Mouse (Mus musculus) MEL (cell line): Measurements from ENCODE around the gene Sv2c. TPM values are rescaled to one million over a fixed set of nuclear protein-coding genes. Genes with fewer than 3 reads are reported as not detected.

Experiments
- DNase-seq: peaks from one replicate; pipeline ENCODE4 v3.0.0; 2011; ENCODE audit warnings: low read depth, low spot score
- H3K27ac ChIP-seq: 2 replicates; pipeline ENCODE4 v1.5.1; 2012; ENCODE audit warnings: low read depth, mild to moderate bottlenecking, control low read depth, low read length, moderate library complexity; ENCODE audit not compliant: control insufficient read depth
- H3K27me3 ChIP-seq, 2 experiments: fragments of 150-350 bp in 1 of 2; sonication (generic) in 1 of 2; 2 replicates each; pipeline ENCODE4 v1.6.1; 2012; ENCODE audit warnings: low read length in 2 of 2, mild to moderate bottlenecking in 2 of 2, improper control_type of control experiment in 1 of 2, moderate library complexity in 1 of 2; ENCODE audit not compliant: insufficient read depth in 2 of 2, control insufficient read depth in 1 of 2
- H3K36me3 ChIP-seq, 2 experiments: 2 replicates each; pipeline ENCODE4 v1.6.1; 2012 to 2014; ENCODE audit warnings: low read length in 2 of 2, improper control_type of control experiment in 1 of 2, inconsistent platforms in 1 of 2, mild to moderate bottlenecking in 1 of 2; ENCODE audit not compliant: insufficient read depth in 2 of 2, control insufficient read depth in 1 of 2
- H3K4me1 ChIP-seq, 2 experiments: fragments of 150-350 bp in 1 of 2; sonication (generic) in 1 of 2; 2 replicates each; pipeline ENCODE4 v1.6.1; 2012; ENCODE audit warnings: low read length in 2 of 2, improper control_type of control experiment in 1 of 2, mild to moderate bottlenecking in 1 of 2; ENCODE audit not compliant: insufficient read depth in 2 of 2, control insufficient read depth in 1 of 2
- H3K4me3 ChIP-seq, 2 experiments: fragments of 150-350 bp in 1 of 2; sonication (generic) in 1 of 2; 2 replicates each; pipeline ENCODE4 v1.5.1; 2012; ENCODE audit warnings: low read depth in 2 of 2, low read length in 2 of 2, mild to moderate bottlenecking in 2 of 2, moderate library complexity in 2 of 2, control low read depth in 1 of 2, improper control_type of control experiment in 1 of 2; ENCODE audit not compliant: control insufficient read depth in 1 of 2, insufficient read depth in 1 of 2
- H3K79me2 ChIP-seq: 2 replicates; pipeline ENCODE4 v1.6.1; 2012; ENCODE audit warnings: mild to moderate bottlenecking, low read length, moderate library complexity; ENCODE audit not compliant: control insufficient read depth, poor library complexity, insufficient read depth
- H3K9ac ChIP-seq: 2 replicates; pipeline ENCODE4 v1.6.1; 2012; ENCODE audit warnings: low read depth, mild to moderate bottlenecking, control low read depth, low read length, moderate library complexity; ENCODE audit not compliant: control insufficient read depth, poor library complexity, severe bottlenecking
- H3K9me3 ChIP-seq: fragments of 150-350 bp; sonication (generic); replicated peaks from 2 replicates; pipeline ENCODE4 v1.6.1; 2012; ENCODE audit warnings: mild to moderate bottlenecking, low read length, improper control_type of control experiment, moderate library complexity; ENCODE audit not compliant: insufficient read depth
- BHLHE40 ChIP-seq: IDR thresholded peaks from 2 replicates; pipeline ENCODE4 v1.6.1; 2012; ENCODE audit warnings: low read depth, mild to moderate bottlenecking, inconsistent platforms, low read length, improper control_type of control experiment, borderline replicate concordance
- ETS1 ChIP-seq: IDR thresholded peaks from 2 replicates; pipeline ENCODE4 v1.6.1; 2012; ENCODE audit warnings: low read depth, mild to moderate bottlenecking, inconsistent platforms, low read length, improper control_type of control experiment, moderate library complexity
- GABPA ChIP-seq: IDR thresholded peaks from 2 replicates; pipeline ENCODE4 v1.6.1; 2012; ENCODE audit warnings: low read depth, mild to moderate bottlenecking, inconsistent platforms, low read length, improper control_type of control experiment, moderate library complexity
- GATA1 ChIP-seq: IDR thresholded peaks from 2 replicates; pipeline ENCODE4 v1.6.1; 2011; ENCODE audit warnings: low read depth, low read length, improper control_type of control experiment
- HCFC1 ChIP-seq: IDR thresholded peaks from 2 replicates; pipeline ENCODE4 v1.6.1; 2012; ENCODE audit warnings: low read depth, mild to moderate bottlenecking, inconsistent platforms, low read length, improper control_type of control experiment, moderate library complexity
- KAT2A ChIP-seq: conservative IDR thresholded peaks from 2 replicates; pipeline ENCODE4 v1.6.1; 2012; ENCODE audit warnings: low read depth, low read length, improper control_type of control experiment, inconsistent platforms
- MAFK ChIP-seq: IDR thresholded peaks from 2 replicates; pipeline ENCODE4 v1.6.1; 2011; ENCODE audit warnings: low read depth, mild to moderate bottlenecking, low read length, improper control_type of control experiment, borderline replicate concordance
- MXI1 ChIP-seq: IDR thresholded peaks from 2 replicates; pipeline ENCODE4 v1.6.1; 2011; ENCODE audit warnings: mild to moderate bottlenecking, low read depth, low read length, improper control_type of control experiment
- POLR2AphosphoS5 ChIP-seq: IDR thresholded peaks from 2 replicates; pipeline ENCODE4 v1.6.1; 2012; ENCODE audit warnings: low read depth, borderline replicate concordance, mild to moderate bottlenecking, inconsistent platforms, low read length, moderate library complexity, mixed read lengths
- RAD21 ChIP-seq: IDR thresholded peaks from 2 replicates; pipeline ENCODE4 v1.6.1; 2011; ENCODE audit warnings: mild to moderate bottlenecking, low read depth, low read length, improper control_type of control experiment
- SIN3A ChIP-seq: IDR thresholded peaks from 2 replicates; pipeline ENCODE4 v1.6.1; 2012; ENCODE audit warnings: low read length, improper control_type of control experiment, inconsistent platforms
- TCF12 ChIP-seq: IDR thresholded peaks from 2 replicates; pipeline ENCODE4 v1.6.1; 2014; ENCODE audit warnings: low read depth, mild to moderate bottlenecking, inconsistent platforms, low read length, improper control_type of control experiment, moderate library complexity
- ZC3H11A ChIP-seq: IDR thresholded peaks from 2 replicates; pipeline ENCODE4 v1.6.1; 2012; ENCODE audit warnings: low read depth, mild to moderate bottlenecking, inconsistent platforms, low read length, improper control_type of control experiment
- ZMIZ1 ChIP-seq: IDR thresholded peaks from 2 replicates; pipeline ENCODE4 v1.6.1; 2012; ENCODE audit warnings: low read depth, mild to moderate bottlenecking, inconsistent platforms, low read length, improper control_type of control experiment, moderate library complexity
- polyA plus RNA-seq, 2 experiments: library from polyadenylated mRNA; stranded (reverse) in 1 of 2; unstranded in 1 of 2; fragments of >175 nt in 1 of 2; fragments of >200 nt in 1 of 2; gene quantifications; 2 replicates each; pipeline versions ENCODE4 v1.2.1 to v1.2.4; 2012; ENCODE audit warnings: low replicate concordance in 2 of 2, low read depth in 1 of 2; ENCODE audit not compliant: insufficient read length in 2 of 2, insufficient read depth in 1 of 2, missing spikeins in 1 of 2
- total RNA-seq: library from RNA; depleted of rRNA; stranded (reverse); fragments of 300-350 nt; gene quantifications from 2 replicates; pipeline ENCODE4 v1.2.3, GENCODE M21; 2012

Gene Sv2c
- total and polyA plus RNA-seq, 3 experiments, result 0.01 TPM; not detected in 2

DNA sequence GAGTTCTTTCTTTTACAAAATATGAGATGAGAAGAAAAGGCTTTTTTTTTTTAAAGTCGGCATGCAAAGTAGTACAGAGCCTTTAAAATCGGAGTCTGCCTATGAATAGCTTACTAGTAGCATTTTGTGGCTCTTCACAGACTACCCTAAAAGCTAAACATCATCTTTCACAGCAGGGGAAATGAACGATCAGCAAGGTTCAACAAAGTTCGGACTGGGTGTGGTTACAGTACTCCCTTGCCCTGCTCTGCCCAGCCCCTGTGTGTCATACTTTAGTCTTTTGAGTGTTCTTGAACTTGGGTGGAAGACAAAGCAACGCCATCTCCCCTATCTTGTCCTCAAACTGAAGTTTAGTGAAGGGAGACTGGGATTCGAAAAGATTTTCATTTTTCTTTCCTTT, 5.7 kb downstream of the Sv2c start:
- Histone ChIP-seq H3K9me3 (no peaks in the 10 kb centered on the region), H3K4me3 (no peak overlapping the region), H3K4me1 (no peaks in the 10 kb centered on the region), H3K27ac (no peak overlapping the region), H3K9ac (no peak overlapping the region), H3K27me3 (no peaks in the 10 kb centered on the region), H3K36me3 (no peaks in the 10 kb centered on the region), H3K79me2 (no peaks in the 10 kb centered on the region)
- DNase-seq, result no peak
- TF ChIP-seq MAFK (no peak), KAT2A (no peak), ZMIZ1 (no peak)

DNA sequence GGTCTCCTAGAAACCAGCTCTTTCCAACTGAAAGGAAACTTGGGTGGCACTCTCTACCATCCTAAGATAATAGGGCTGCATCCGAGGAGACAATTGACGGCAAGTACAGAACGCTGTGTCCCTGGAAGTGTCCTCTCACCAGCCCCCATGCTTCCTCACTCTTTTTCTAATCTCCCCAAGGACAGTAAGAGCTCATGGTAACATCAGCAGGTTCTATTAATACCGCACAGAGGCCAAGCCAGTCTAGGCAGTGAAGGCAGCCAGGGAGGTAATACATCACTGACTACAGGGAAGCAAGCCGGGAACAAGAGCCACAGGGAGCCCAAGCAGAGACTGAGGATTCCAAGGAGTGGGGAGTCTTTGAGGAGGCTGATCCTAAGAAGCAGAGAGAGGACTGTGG, 7.4 kb downstream of the Sv2c start:
- H3K27me3 ChIP-seq, result no peaks in the 10 kb centered on the region

DNA sequence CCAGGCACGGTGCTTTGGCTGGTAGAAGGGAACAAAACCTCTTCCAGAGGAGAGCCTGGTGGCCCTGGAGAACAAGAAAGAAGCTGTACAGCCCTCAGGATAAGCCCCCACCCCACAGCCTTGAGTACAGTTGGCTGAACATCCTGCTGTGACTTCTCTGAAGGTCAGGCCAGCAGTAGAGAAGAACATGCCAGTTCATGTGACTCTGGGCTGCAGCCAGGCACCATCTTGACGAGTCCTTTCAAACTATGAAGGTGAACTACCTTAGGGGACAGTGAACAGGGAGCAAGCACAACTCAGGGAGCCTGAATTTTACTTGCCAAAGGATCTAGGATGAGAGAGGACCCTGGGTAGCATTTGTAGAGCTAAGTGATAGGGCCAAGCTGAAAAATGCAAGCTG, 19.7 kb downstream of the Sv2c start:
- DNase-seq, result no peak
- Histone ChIP-seq H3K4me3 (no peak overlapping the region), H3K79me2 (no peaks in the 10 kb centered on the region), H3K27me3 (no peaks in the 10 kb centered on the region), H3K36me3 (no peaks in the 10 kb centered on the region), H3K9me3 (no peaks in the 10 kb centered on the region), H3K4me1 (no peaks in the 10 kb centered on the region), H3K27ac (no peak overlapping the region), H3K9ac (no peak overlapping the region)
- TF ChIP-seq TCF12, result no peak
- TF ChIP-seq RAD21, result no peak
- TF ChIP-seq MXI1, result no peak
- no peak for TF ChIP-seq BHLHE40
- no peak for TF ChIP-seq POLR2AphosphoS5
- no peak for TF ChIP-seq SIN3A

More for the DNA sequence above, 7.4 kb downstream of the Sv2c start:
- no peak for DNase-seq
- Histone ChIP-seq H3K4me1 (no peaks in the 10 kb centered on the region), H3K9me3 (no peaks in the 10 kb centered on the region), H3K9ac (no peak overlapping the region), H3K36me3 (no peaks in the 10 kb centered on the region), H3K4me3 (no peak overlapping the region), H3K79me2 (no peaks in the 10 kb centered on the region), H3K27ac (no peak overlapping the region)
- TF ChIP-seq GABPA, result no peak
- TF ChIP-seq GATA1, result no peak
- no peak for TF ChIP-seq HCFC1
- no peak for TF ChIP-seq ETS1
- no peak for TF ChIP-seq TCF12
- no peak for TF ChIP-seq ZC3H11A
- TF ChIP-seq, all 39 proteins: peak for 0
